Comparison of ENCODE assay signal across 24 mouse cellular contexts in the genomic region with DNA sequence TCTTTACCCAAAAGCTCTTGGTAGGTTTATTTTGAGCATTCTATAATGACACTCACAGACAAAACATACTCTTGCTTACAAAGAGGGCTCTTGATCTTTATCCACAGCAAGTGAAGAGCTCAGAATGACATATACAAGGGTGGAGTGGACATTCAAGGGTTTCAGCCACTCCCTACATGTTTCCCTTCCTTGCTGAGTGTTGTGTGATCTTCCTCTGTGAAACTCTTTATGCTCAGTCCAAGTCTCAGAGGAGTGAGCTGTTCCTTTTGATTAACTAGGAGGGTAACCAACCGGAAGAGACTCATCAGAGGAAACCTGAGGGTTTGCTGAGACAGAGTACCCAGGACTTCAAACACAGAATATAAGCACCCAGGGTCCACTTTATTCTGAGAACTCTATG.
A peak's percentile ranks its signal among the peaks of the same experiment; 100 is the strongest.
DNase-seq lines count a peak whose midpoint lies in the region; ATAC-seq and TF ChIP-seq lines count a peak whose summit lies in the region.
"Had no signal": no experiment of that assay in that cellular context is flagged by ENCODE, and none has a peak within 500 bp of the region (broad histone marks: within the 10 kb centered on the region; RNA-seq: fewer than 3 reads in every experiment).

No protein-coding gene starts in this region.

- H3K4me1 ChIP-seq in kidney, embryonic 16.5 days (ENCODE audit: insufficient read depth, low read length): no peaks in the 10 kb centered on the region
- 0 out of 2 replicates have a peak, but pooled peaks cover 3% of the 10 kb centered on the region for H3K4me1 ChIP-seq in lung, embryonic 15.5 days
- H3K4me1 ChIP-seq: forebrain, embryonic 13.5 days; heart, embryonic 10.5 days; heart, embryonic 13.5 days; hindbrain, embryonic 12.5 days; hindbrain, embryonic 15.5 days had no signal

- no peak overlapping the region for H3K9ac ChIP-seq in kidney, embryonic 16.5 days (replicated peaks; ENCODE audit: low read length)
- H3K9ac ChIP-seq in lung, embryonic 15.5 days: no peak overlapping the region
- H3K9ac ChIP-seq: forebrain, embryonic 13.5 days; heart, embryonic 13.5 days; hindbrain, embryonic 12.5 days; hindbrain, embryonic 15.5 days had no signal

- ATAC-seq in kidney, embryonic 16.5 days (ENCODE audit: low FRiP score, low TSS enrichment): peak; percentile 46; the same call in 1 of the 2 replicates
- ATAC-seq in lung, embryonic 15.5 days (ENCODE audit: borderline replicate concordance, extremely low read depth, low FRiP score, low TSS enrichment): peak; percentile 55; the same call in 1 of the 2 replicates
- ATAC-seq: CD4-positive, CD25-positive, alpha-beta regulatory T cell, adult 4 months; forebrain, embryonic 13.5 days; forebrain, embryonic 16.5 days had no signal

- TF ChIP-seq POLR2A in brain, embryonic 14.5 days (IDR thresholded peaks at IDR 0.05; ENCODE audit: borderline replicate concordance, extremely low read depth, insufficient read depth, insufficient read length, poor library complexity, severe bottlenecking): no peak

- TF ChIP-seq CTCF in brain, embryonic 14.5 days (IDR thresholded peaks at IDR 0.05; ENCODE audit: borderline replicate concordance, extremely low read depth, insufficient read depth, insufficient read length): no peak

- H3K4me3 ChIP-seq in kidney, embryonic 16.5 days (ENCODE audit: low read length): no peak overlapping the region
- H3K4me3 ChIP-seq in lung, embryonic 15.5 days: no peak overlapping the region
- H3K4me3 ChIP-seq: forebrain, embryonic 10.5 days; forebrain, embryonic 13.5 days; heart, adult 2 months; heart, embryonic 10.5 days; heart, embryonic 13.5 days; hindbrain, embryonic 12.5 days; hindbrain, embryonic 15.5 days had no signal

- no peaks in the 10 kb centered on the region for H3K36me3 ChIP-seq in kidney, embryonic 16.5 days (ENCODE audit: insufficient read depth, low read length)
- no peaks in the 10 kb centered on the region for H3K36me3 ChIP-seq in lung, embryonic 15.5 days
- H3K36me3 ChIP-seq: forebrain, embryonic 10.5 days; heart, embryonic 10.5 days; heart, embryonic 13.5 days; hindbrain, embryonic 12.5 days; hindbrain, embryonic 15.5 days had no signal

- H3K4me2 ChIP-seq in kidney, embryonic 16.5 days (replicated peaks; ENCODE audit: low read depth, low read length): no peak overlapping the region
- H3K4me2 ChIP-seq in lung, embryonic 15.5 days: no peak overlapping the region
- H3K4me2 ChIP-seq: forebrain, embryonic 13.5 days; heart, embryonic 13.5 days; hindbrain, embryonic 12.5 days; hindbrain, embryonic 15.5 days had no signal

- DNase-seq in kidney, adult 11 months: no peak
- DNase-seq in lung, adult 18-20 months: no peak
- peak; percentile 43 for DNase-seq in brain, embryonic 14.5 days (ENCODE audit: low read depth)
- peak; percentile 31 for DNase-seq in retina, embryonic 14.5 days (ENCODE audit: low spot score)
- DNase-seq in adrenal gland, adult 2 months: no peak
- DNase-seq: adrenal gland, adult 8-10 months; adrenal gland, postnatal 25 days; cerebellum, adult 18-20 months; cerebellum, adult 9-10 months; cerebellum, postnatal 14 days; gastrocnemius, postnatal 10 days; gastrocnemius, postnatal 36 days; heart, adult 2 months; heart, postnatal 14 days had no signal

- no peaks in the 10 kb centered on the region for H3K27me3 ChIP-seq in kidney, embryonic 16.5 days (ENCODE audit: insufficient read depth, low read length)
- no peaks in the 10 kb centered on the region for H3K27me3 ChIP-seq in lung, embryonic 15.5 days
- H3K27me3 ChIP-seq: forebrain, embryonic 13.5 days; heart, embryonic 13.5 days; hindbrain, embryonic 12.5 days; hindbrain, embryonic 15.5 days had no signal

- H3K9me3 ChIP-seq in kidney, embryonic 16.5 days (ENCODE audit: low read length): no peaks in the 10 kb centered on the region
- no peaks in the 10 kb centered on the region for H3K9me3 ChIP-seq in lung, embryonic 15.5 days
- H3K9me3 ChIP-seq: forebrain, embryonic 10.5 days; forebrain, embryonic 13.5 days; heart, embryonic 10.5 days; heart, embryonic 13.5 days; hindbrain, embryonic 12.5 days; hindbrain, embryonic 15.5 days had no signal

- no peak overlapping the region for H3K27ac ChIP-seq in kidney, embryonic 16.5 days (ENCODE audit: low read length)
- H3K27ac ChIP-seq in lung, embryonic 15.5 days: no peak overlapping the region
- H3K27ac ChIP-seq: forebrain, embryonic 10.5 days; forebrain, embryonic 13.5 days; heart, adult 2 months; heart, embryonic 10.5 days; heart, embryonic 13.5 days; hindbrain, embryonic 12.5 days; hindbrain, embryonic 15.5 days had no signal

- 48% methylated on average over 1 of the region's 1 CpGs for WGBS in kidney, embryonic 16.5 days
- WGBS in lung, embryonic 15.5 days: 26% methylated on average over 1 of the region's 1 CpGs

Comparison
In these comparisons a context has a peak if more than half of its experiments do, and no peak if none do; other contexts are left out.
1. DNase-seq: peak in brain, embryonic 14.5 days (single experiment) and retina, embryonic 14.5 days (single experiment); none in kidney, adult 11 months (single experiment), lung, adult 18-20 months (0 of 2) and adrenal gland, adult 2 months (single experiment).